Mouse (Mus musculus) kidney, postnatal 10 days (tissue): ENCODE data around the gene Scyl2.
"Not testable (repeated sequence)": the region's sequence is repeated elsewhere in the genome, so short reads cannot be mapped to it uniquely, and the experiment has no call there.

Experiments used
- DNase-seq: peaks from one replicate; pipeline ENCODE4 v3.0.0; 2021; ENCODE audit warnings: mixed read lengths

Gene Scyl2

GRCm38 (mm10) chr10:89678054-89678453 is 8.0 kb downstream of the Scyl2 start:
- DNase-seq = no peak

- no peak for DNase-seq
These were observed 9.5 kb downstream of the Scyl2 start for GRCm38 (mm10) chr10:89676609-89677008.

GRCm38 (mm10) chr10:89670371-89670770 is 15.7 kb downstream of the Scyl2 start:
- not testable (repeated sequence) for DNase-seq

GRCm38 (mm10) chr10:89667571-89667970 is 18.5 kb downstream of the Scyl2 start:
- DNase-seq = peak; percentile 39

- no peak for DNase-seq
These were observed 20.4 kb downstream of the Scyl2 start for GRCm38 (mm10) chr10:89665679-89666078.

GRCm38 (mm10) chr10:89664977-89665645 is 21.0 kb downstream of the Scyl2 start:
- DNase-seq = no peak

GRCm38 (mm10) chr10:89656366-89656765 is 29.7 kb downstream of the Scyl2 start:
- peak; percentile 15 for DNase-seq

GRCm38 (mm10) chr10:89652912-89653311 is 33.2 kb downstream of the Scyl2 start:
- DNase-seq = no peak

GRCm38 (mm10) chr10:89651691-89652090 is 34.4 kb downstream of the Scyl2 start:
- DNase-seq = no peak

- no peak for DNase-seq
These were observed 39.2 kb downstream of the Scyl2 start for GRCm38 (mm10) chr10:89646918-89647317.

GRCm38 (mm10) chr10:89637001-89637400 is 49.1 kb downstream of the Scyl2 start:
- DNase-seq = no peak

GRCm38 (mm10) chr10:89635018-89635417 is 51.1 kb downstream of the Scyl2 start:
- DNase-seq = peak; percentile 49

- DNase-seq = no peak
These were observed 52.2 kb downstream of the Scyl2 start for GRCm38 (mm10) chr10:89633736-89634426.

- DNase-seq = no peak
These were observed 53.0 kb downstream of the Scyl2 start for GRCm38 (mm10) chr10:89633121-89633520.

GRCm38 (mm10) chr10:89631831-89632230 is 54.3 kb downstream of the Scyl2 start:
- DNase-seq = no peak

GRCm38 (mm10) chr10:89630564-89630963 is 55.5 kb downstream of the Scyl2 start:
- DNase-seq = no peak

GRCm38 (mm10) chr10:89630052-89630451 is 56.0 kb downstream of the Scyl2 start:
- peak; percentile 64 for DNase-seq

GRCm38 (mm10) chr10:89626714-89627113 is 59.4 kb downstream of the Scyl2 start:
- DNase-seq = no peak

- DNase-seq = no peak
These were observed 61.9 kb downstream of the Scyl2 start for GRCm38 (mm10) chr10:89624196-89624595.

GRCm38 (mm10) chr10:89621129-89621528 is 65.0 kb downstream of the Scyl2 start, which contains the start of gene Slc17a8:
TSS of gene Slc17a8 (minus strand) at chr10:89621253.
- DNase-seq = peak; percentile 20

- DNase-seq = no peak
These were observed 86.8 kb downstream of the Scyl2 start for GRCm38 (mm10) chr10:89599311-89599710.

- no peak for DNase-seq
These were observed 88.8 kb downstream of the Scyl2 start for GRCm38 (mm10) chr10:89597275-89597674.

GRCm38 (mm10) chr10:89595935-89596334 is 90.2 kb downstream of the Scyl2 start:
- no peak for DNase-seq

- no peak for DNase-seq
These were observed 90.6 kb downstream of the Scyl2 start for GRCm38 (mm10) chr10:89595514-89595913.
